12 mouse cellular contexts compared by ENCODE assay signal in genomic region chr3:31941478-31941877, GRCm38 (mm10). TPM values are rescaled to one million over a fixed set of nuclear protein-coding genes. Genes with fewer than 3 reads are reported as not detected.
DNase-seq lines count a peak whose midpoint lies in the region; ATAC-seq and TF ChIP-seq lines count a peak whose summit lies in the region.
"Had no signal": no experiment of that assay in that cellular context is flagged by ENCODE, and none has a peak within 500 bp of the region (broad histone marks: within the 10 kb centered on the region; RNA-seq: fewer than 3 reads in every experiment).

No protein-coding gene starts in this region.

- H3K27ac ChIP-seq in heart, embryonic 10.5 days: no peak overlapping the region
- no peak overlapping the region for H3K27ac ChIP-seq in limb, embryonic 14.5 days (replicated peaks; ENCODE audit: low read depth, low read length)
- H3K27ac ChIP-seq: liver, embryonic 15.5 days had no signal

- H3K4me2 ChIP-seq in limb, embryonic 14.5 days (replicated peaks; ENCODE audit: low read depth, low read length, severe bottlenecking): no peak overlapping the region
- H3K4me2 ChIP-seq: liver, embryonic 15.5 days had no signal

- DNase-seq in heart, embryonic 10.5 days (ENCODE audit: low spot score): peak; percentile 75
- DNase-seq in heart, adult 9 months (ENCODE audit: low spot score in 2 of 2): no peak
- DNase-seq in lung, postnatal 10 days: peak; percentile 24
- no peak for DNase-seq in lung, adult 2 months
- peak; percentile 10 for DNase-seq in adrenal gland, postnatal 25 days
- peak; percentile 61 for DNase-seq in limb, embryonic 14.5 days (ENCODE audit: low spot score)
- no peak for DNase-seq in thymus, postnatal 4 days
- DNase-seq in layer of hippocampus, adult 9-10 months (ENCODE audit: low spot score): no peak
- DNase-seq: layer of hippocampus, adult 9-11 months had no signal

- TF ChIP-seq POLR2A in lung, adult 2 months (IDR thresholded peaks at IDR 0.05; ENCODE audit: borderline replicate concordance, extremely low read depth, low read depth, low read length): no peak
- no peak for TF ChIP-seq POLR2A in limb, embryonic 14.5 days (IDR thresholded peaks at IDR 0.05; ENCODE audit: borderline replicate concordance, extremely low read depth, insufficient read depth, insufficient read length)

- WGBS in heart, embryonic 10.5 days: 23% methylated on average over 6 of the region's 6 CpGs
- 20% methylated on average over 6 of the region's 6 CpGs for WGBS in lung, adult 2 months
- WGBS in limb, embryonic 14.5 days: 9% methylated on average over 6 of the region's 6 CpGs

- H3K9ac ChIP-seq in limb, embryonic 14.5 days (ENCODE audit: low read depth, low read length, severe bottlenecking): no peak overlapping the region
- H3K9ac ChIP-seq: liver, embryonic 15.5 days had no signal

- ATAC-seq in limb, embryonic 14.5 days (ENCODE audit: low FRiP score, low read depth): no peak

- TF ChIP-seq CTCF in lung, adult 2 months (IDR thresholded peaks at IDR 0.05; ENCODE audit: insufficient read depth, low read length): no peak

- H3K4me1 ChIP-seq in heart, embryonic 10.5 days: no peaks in the 10 kb centered on the region
- H3K4me1 ChIP-seq in lung, adult 2 months (ENCODE audit: control insufficient read depth, insufficient read depth, low read length): no peaks in the 10 kb centered on the region
- no peaks in the 10 kb centered on the region for H3K4me1 ChIP-seq in limb, embryonic 14.5 days (ENCODE audit: control insufficient read depth, insufficient read depth, low read length)
- H3K4me1 ChIP-seq: liver, embryonic 15.5 days had no signal

- H3K36me3 ChIP-seq in heart, embryonic 10.5 days: no peaks in the 10 kb centered on the region
- H3K36me3 ChIP-seq in limb, embryonic 14.5 days (ENCODE audit: control insufficient read depth, insufficient read depth, low read length): no peaks in the 10 kb centered on the region
- H3K36me3 ChIP-seq: liver, embryonic 15.5 days had no signal

- H3K4me3 ChIP-seq in heart, embryonic 10.5 days: no peak overlapping the region
- H3K4me3 ChIP-seq in lung, adult 2 months (replicated peaks; ENCODE audit: extremely low read depth, low read depth, low read length): no peak overlapping the region
- no peak overlapping the region for H3K4me3 ChIP-seq in limb, embryonic 14.5 days (replicated peaks; ENCODE audit: low read length)
- H3K4me3 ChIP-seq: liver, embryonic 15.5 days had no signal

- no peaks in the 10 kb centered on the region for H3K9me3 ChIP-seq in heart, embryonic 10.5 days
- no peaks in the 10 kb centered on the region for H3K9me3 ChIP-seq in limb, embryonic 14.5 days (ENCODE audit: control insufficient read depth, low read length)
- H3K9me3 ChIP-seq: liver, embryonic 15.5 days had no signal

- H3K27me3 ChIP-seq in heart, embryonic 10.5 days (ENCODE audit: insufficient read depth, poor library complexity, severe bottlenecking): no peaks in the 10 kb centered on the region
- H3K27me3 ChIP-seq in limb, embryonic 14.5 days (ENCODE audit: control insufficient read depth, insufficient read depth, low read length): no peaks in the 10 kb centered on the region
- H3K27me3 ChIP-seq: liver, embryonic 15.5 days had no signal

RNA-seq across cellular contexts. Expression of gene Kcnmb2, which starts 39.2 kb away (rescaled TPM):
- 0.35 and 0.52 TPM in 2 replicates for polyA plus RNA-seq in heart, embryonic 10.5 days (2016; fragmentation: Nextera tagmentation; extraction: Ambion mirVana)
- polyA plus RNA-seq in lung, adult 2 months (2012; rRNA removed): 1.3 and 3.1 TPM in 2 replicates
- total RNA-seq in adrenal gland, postnatal 25 days (2021): 6.1 and 9.7 TPM in 2 replicates
- polyA plus RNA-seq in limb, embryonic 14.5 days (2012; rRNA removed): 0.13 and 0.17 TPM in 2 replicates
- 0.69 and 0.76 TPM in 2 replicates for polyA plus RNA-seq in limb, embryonic 14.5 days (2014; fragmentation: Nextera tagmentation; extraction: Ambion mirVana)
- total RNA-seq: heart, adult 18-20 months; neutrophil, adult 5-6 weeks had no signal

Comparison
In these comparisons a context has a peak if more than half of its experiments do, and no peak if none do; other contexts are left out.
1. DNase-seq: peak in heart, embryonic 10.5 days (single experiment), lung, postnatal 10 days (single experiment), adrenal gland, postnatal 25 days (single experiment) and limb, embryonic 14.5 days (single experiment); none in heart, adult 9 months (0 of 2), lung, adult 2 months (single experiment), thymus, postnatal 4 days (single experiment) and layer of hippocampus, adult 9-10 months (single experiment).